Mouse (Mus musculus): ENCODE results near the gene Crk. TPM values are rescaled to one million over a fixed set of nuclear protein-coding genes. Genes with fewer than 3 reads are reported as not detected.

The Crk gene
- polyA plus RNA-seq, 1 experiment from 2014 or later, result 52.3 TPM

Other genes with a start within 250 kb of the Crk start
- gene Serpinf2, start 239.7 kb upstream of the Crk start, polyA plus RNA-seq (2018), result 0.11 TPM in 1 of 3 replicates, not detected in the others
- gene Wdr81, start 224.5 kb upstream of the Crk start, polyA plus RNA-seq (2018), result 45.8 to 53.6 TPM (median 49.5 TPM) in 3 replicates
- gene Tlcd2, start 217.5 kb upstream of the Crk start, polyA plus RNA-seq (2018), result 2.5 to 4.9 TPM (median 4.5 TPM) in 3 replicates
- gene Prpf8, start 192.4 kb upstream of the Crk start, polyA plus RNA-seq (2018), result 72.5 to 92.1 TPM (median 86.0 TPM) in 3 replicates
- gene Rilp, start 169.2 kb upstream of the Crk start, polyA plus RNA-seq (2018), result 6.6 to 7.4 TPM (median 7.1 TPM) in 3 replicates
- gene Scarf1, start 165.7 kb upstream of the Crk start, polyA plus RNA-seq (2018), result 8.6 to 19.0 TPM (median 16.2 TPM) in 3 replicates
- 250 to 450 TPM (median 359 TPM) in 3 replicates for gene Slc43a2, start 147.6 kb upstream of the Crk start, polyA plus RNA-seq (2018)
- gene Pitpna, start 91.2 kb upstream of the Crk start, polyA plus RNA-seq (2018), result 282 to 582 TPM (median 340 TPM) in 3 replicates
- 20.3 to 48.0 TPM (median 38.4 TPM) in 3 replicates for gene Inpp5k, start 48.3 kb upstream of the Crk start, polyA plus RNA-seq (2018)
- 62.9 to 77.4 TPM (median 64.6 TPM) in 3 replicates for gene Myo1c, start 28.8 kb upstream of the Crk start, polyA plus RNA-seq (2018)
- gene Ywhae, start 53.6 kb downstream of the Crk start, polyA plus RNA-seq (2018), result 317 to 1,145 TPM (median 466 TPM) in 3 replicates
- not detected in 3 replicates for gene Doc2b, start 116.8 kb downstream of the Crk start, polyA plus RNA-seq (2018)